Mouse (Mus musculus) embryo, embryonic 9.5 days (tissue): ENCODE data around the gene Paxbp1.

Source experiments
- DNase-seq: peaks from one replicate; pipeline ENCODE4 v3.0.0-alpha.2; 2017; ENCODE audit errors: extremely low spot score

The Paxbp1 gene

GRCm38 (mm10) chr16:91055150-91055549 is 10.8 kb upstream of the Paxbp1 start:
- DNase-seq = no peak

GRCm38 (mm10) chr16:91053599-91053998 is 9.3 kb upstream of the Paxbp1 start:
- DNase-seq = no peak

GRCm38 (mm10) chr16:91045511-91045910 is 1.2 kb upstream of the Paxbp1 start:
- peak; percentile 54 for DNase-seq

DNA sequence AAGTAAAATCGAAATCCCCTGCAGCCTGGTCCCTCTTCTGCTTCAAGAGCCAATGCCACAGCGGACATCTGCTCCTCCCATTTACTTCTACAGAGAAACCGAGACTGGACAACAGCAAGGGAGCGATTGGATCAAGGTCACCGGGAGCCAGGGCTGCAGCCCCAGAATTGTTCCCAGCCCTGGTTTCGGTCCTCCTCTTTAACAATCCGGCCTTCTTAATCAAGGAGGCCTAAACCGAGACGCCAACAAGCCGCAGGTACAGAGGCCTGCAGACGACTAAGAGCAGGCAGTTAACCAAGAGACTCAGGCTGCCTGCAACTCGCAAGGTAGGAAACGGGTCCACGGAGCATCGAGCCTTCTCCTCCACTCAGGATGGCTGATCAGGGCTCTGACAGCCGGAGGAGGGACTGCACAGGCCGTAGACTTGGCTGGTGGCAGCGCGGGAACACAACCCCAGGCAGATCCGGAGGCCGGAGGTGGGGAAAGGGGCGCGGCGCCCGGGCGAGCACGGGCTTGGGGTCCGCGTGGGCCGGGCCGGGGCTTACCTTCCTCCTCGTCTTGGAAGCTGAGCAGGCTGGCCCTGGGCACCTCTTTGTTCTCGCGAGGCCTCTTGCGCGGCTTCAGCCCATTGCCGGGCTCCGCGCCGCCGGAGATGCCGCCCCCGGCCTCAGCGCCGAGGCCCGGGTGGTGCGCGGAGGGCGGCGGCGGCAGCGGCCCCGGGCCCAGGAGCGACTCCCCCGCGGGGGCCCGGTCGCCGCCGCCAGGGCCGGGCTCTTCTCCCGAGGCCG is 688 bp downstream of the Paxbp1 start:
- DNase-seq = peak; percentile 63

DNA sequence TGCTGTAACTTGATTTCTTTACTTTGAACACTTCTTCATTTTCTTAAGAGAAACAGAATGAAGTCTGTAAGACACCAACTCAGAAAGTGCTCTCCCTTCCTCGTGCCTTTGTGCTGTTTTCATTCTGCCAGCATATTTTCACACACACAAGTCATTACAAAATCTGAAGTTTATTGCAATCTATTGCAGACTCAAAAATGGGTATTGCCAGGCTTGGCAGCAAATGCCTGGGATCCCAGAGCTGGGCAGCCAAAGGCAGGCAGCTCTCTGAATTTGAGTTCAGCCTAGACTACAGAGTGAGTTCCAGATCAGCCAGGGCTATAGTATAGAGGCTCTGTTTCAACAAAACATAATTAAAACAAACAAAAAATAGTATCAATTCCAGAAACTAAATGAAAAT is 1.7 kb downstream of the Paxbp1 start:
- no peak for DNase-seq

DNA sequence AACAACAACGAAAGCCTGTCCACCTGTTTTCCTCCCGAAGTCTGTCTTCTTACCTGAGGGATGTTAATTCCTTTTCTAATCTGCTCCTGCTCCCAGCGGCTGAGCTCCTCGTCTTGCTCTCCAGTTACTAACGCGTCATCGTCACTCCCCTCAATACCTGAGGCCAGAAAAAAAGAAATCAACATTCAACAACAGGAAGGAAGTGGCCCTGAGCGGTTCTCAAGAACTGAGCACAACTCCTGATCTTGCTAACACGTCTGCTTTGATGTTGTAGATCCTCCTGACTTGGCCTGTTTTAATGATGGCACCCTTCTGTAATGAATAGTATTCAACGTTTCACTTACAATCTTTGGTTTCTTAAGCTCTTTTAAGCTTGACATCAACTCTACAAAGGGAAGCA is 8.5 kb downstream of the Paxbp1 start:
- no peak for DNase-seq

- no peak for DNase-seq
These were observed 13.6 kb downstream of the Paxbp1 start for GRCm38 (mm10) chr16:91030751-91031150.

GRCm38 (mm10) chr16:91029901-91030300 is 14.4 kb downstream of the Paxbp1 start:
- no peak for DNase-seq

- DNase-seq = no peak
These were observed 15.1 kb downstream of the Paxbp1 start for GRCm38 (mm10) chr16:91029161-91029743.

DNA sequence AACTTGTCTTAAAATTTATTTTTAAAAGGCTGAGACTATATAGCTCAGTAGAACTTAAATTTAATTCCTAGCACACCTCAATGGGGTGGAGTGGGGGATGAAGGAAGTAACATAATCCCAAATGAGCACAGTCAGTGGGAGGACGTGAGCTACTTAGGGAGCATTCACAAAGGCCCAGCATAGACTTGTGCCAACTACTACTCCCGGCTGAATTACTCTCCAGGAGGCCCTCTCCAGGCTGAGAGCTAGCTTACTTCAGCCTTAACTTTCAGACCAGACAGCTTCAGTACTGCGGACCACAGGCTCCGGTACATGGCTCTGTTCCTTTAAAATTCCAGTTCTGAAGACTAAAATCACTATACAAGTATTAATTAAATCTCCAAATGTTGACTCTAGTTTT is 18.1 kb downstream of the Paxbp1 start:
- DNase-seq = no peak

DNA sequence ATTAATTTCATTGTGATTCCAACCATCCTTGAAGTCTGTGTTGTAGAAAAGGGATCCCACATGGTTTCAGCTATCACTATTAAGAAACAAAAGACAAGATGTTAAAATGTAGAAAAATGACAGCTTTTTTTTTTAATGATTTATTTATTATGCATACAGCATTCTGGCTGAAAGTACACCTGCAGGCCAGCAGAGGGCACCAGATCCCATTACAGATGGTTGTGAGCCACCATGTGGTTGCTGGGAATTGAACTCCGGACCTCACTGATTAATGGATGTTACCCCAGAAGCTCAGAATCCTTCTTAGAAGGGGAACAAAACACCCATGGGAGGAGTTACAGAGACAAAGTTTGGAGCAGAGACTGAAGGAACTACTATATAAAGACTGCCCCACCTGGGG is 21.0 kb downstream of the Paxbp1 start:
- DNase-seq = no peak

- DNase-seq = no peak
These were observed 23.4 kb downstream of the Paxbp1 start for GRCm38 (mm10) chr16:91020842-91021483.

DNA sequence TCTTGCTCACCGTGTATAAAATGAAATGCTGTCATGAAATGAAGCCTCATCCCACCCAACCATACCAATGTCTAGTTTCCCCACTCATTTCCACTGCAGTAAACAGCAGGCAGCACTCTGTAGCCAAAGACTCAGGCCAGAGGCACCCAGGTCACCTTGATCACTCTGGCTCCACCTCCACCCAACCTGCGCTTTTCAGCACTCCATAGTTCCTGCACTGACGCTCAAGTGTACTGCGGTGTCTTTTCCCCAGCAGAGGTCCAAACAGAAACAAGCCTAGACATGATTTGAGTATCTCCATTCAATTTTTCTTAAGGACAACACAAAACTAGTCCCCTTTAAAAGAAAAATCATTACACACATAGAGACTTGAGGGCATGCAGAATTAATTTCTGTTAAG is 24.9 kb downstream of the Paxbp1 start:
- DNase-seq = no peak

DNA sequence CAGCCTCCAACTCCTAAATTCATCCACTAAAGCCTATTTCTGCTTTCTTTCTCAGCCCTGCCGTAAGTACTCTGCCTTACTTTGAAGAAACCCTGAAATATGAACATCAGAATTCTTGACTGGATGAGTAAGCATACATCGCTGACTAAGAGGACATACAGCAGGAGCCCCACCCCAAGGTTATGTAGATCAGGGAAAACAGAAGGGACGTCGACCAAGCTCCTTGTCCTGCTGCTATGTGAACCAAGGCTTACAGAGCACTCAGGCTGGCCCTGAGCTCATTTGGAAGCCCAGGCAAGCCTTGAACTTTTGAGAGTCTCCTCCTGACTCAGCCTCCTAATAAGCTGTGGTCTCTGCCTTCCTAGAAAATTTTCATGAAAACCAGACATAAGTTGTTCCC is 28.6 kb downstream of the Paxbp1 start:
- no peak for DNase-seq

DNA sequence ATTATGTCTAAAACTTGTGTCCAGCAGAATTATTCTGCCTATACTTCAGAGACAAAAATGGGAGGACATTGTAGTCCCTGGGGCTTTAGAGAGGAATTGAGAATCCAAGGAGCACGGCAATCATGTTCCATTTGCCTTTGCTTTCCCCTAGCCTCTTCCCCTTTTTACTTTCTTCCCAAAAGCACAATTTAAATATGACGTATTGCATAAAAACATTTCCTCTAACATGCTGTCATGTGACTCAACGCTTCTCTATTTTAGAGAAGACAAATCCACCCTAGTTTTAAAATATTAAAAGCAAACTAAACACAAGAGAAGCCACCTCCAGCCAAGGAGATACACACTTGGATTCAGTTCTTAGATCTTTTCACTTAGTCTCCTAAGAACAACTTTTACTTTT is 32.5 kb downstream of the Paxbp1 start:
- DNase-seq = no peak

- DNase-seq = peak; percentile 90
These were observed 33.2 kb downstream of the Paxbp1 start, which contains the start of gene Synj1 for GRCm38 (mm10) chr16:91011021-91011683. Gene Synj1, minus strand, starts transcription at chr16:91011308.

DNA sequence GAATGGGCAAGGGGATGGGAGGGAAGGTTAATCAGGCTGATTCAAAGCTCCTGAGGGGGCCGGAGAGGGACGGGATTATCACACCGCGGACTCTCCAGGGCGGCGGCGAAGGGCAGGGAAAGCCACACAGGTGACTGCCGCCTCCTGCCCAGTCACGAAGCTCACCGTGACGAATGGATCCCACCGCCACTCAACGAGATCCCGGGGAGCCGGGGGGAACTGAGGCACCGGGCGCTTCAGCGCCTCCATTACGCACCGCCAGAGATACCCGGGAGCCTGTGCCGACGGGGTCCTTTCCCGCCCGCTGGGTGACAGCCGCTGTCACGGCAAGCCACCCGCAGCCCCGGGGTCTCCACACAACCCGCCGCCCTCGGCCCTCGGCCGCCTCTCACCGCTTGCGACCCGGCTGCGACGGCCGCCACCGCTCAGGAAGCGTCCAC is 33.7 kb downstream of the Paxbp1 start:
- no peak for DNase-seq

- DNase-seq = peak; percentile 8
These were observed 34.3 kb downstream of the Paxbp1 start for GRCm38 (mm10) chr16:91009942-91010529.

GRCm38 (mm10) chr16:91004915-91005538 is 39.3 kb downstream of the Paxbp1 start:
- DNase-seq = no peak

DNA sequence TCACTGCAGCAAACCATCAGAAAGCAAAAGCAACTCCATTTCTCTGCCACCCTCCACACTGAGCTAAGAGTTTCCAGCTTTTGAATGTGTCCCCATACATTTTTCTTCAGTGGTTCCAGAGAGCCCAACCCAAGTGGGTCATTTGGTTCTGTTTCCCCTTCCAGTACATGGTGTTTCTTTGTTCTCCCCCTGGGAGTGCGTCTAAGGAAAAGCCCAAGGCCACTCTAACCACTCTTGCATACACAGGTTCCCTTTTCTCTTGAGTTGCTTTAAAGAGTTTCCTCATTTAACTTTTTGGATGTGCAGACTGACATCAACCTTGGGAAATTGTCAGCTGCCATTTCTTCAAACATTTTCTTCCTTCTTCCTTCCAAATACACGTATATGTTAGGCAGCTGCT is 43.2 kb downstream of the Paxbp1 start:
- no peak for DNase-seq

- no peak for DNase-seq
These were observed 44.5 kb downstream of the Paxbp1 start for GRCm38 (mm10) chr16:90999827-91000226.

- DNase-seq = no peak
These were observed 46.5 kb downstream of the Paxbp1 start for GRCm38 (mm10) chr16:90997822-90998221.
